Mouse (Mus musculus): ENCODE data around the gene Creb3l1.

Creb3l1 gene

GRCm38 (mm10) chr2:92030554-92030953, 6.3 kb upstream of the Creb3l1 start:
- DNase-seq, result no peak

- DNase-seq, result no peak
These were observed 5.3 kb upstream of the Creb3l1 start for GRCm38 (mm10) chr2:92029387-92030133.

GRCm38 (mm10) chr2:92027811-92028590, 3.7 kb upstream of the Creb3l1 start:
- no peak for DNase-seq

- DNase-seq, result no peak
These were observed 1.7 kb upstream of the Creb3l1 start for GRCm38 (mm10) chr2:92025966-92026365.

- no peak for DNase-seq
These were observed 900 bp upstream of the Creb3l1 start for GRCm38 (mm10) chr2:92025202-92025601.

GRCm38 (mm10) chr2:92023362-92024273, 684 bp downstream of the Creb3l1 start:
- no peak for DNase-seq

- DNase-seq, result no peak
These were observed 3.5 kb downstream of the Creb3l1 start for GRCm38 (mm10) chr2:92020676-92021265.

- no peak for DNase-seq
These were observed 6.9 kb downstream of the Creb3l1 start for GRCm38 (mm10) chr2:92017440-92017839.

GRCm38 (mm10) chr2:92016981-92017380, 7.3 kb downstream of the Creb3l1 start:
- DNase-seq, result no peak

- no peak for DNase-seq
These were observed 9.4 kb downstream of the Creb3l1 start for GRCm38 (mm10) chr2:92014891-92015290.

- DNase-seq, result no peak
These were observed 10.1 kb downstream of the Creb3l1 start for GRCm38 (mm10) chr2:92014248-92014647.

- no peak for DNase-seq
These were observed 11.4 kb downstream of the Creb3l1 start for GRCm38 (mm10) chr2:92012768-92013445.

- no peak for DNase-seq
These were observed 12.6 kb downstream of the Creb3l1 start for GRCm38 (mm10) chr2:92011424-92012353.

- no peak for DNase-seq
These were observed 15.5 kb downstream of the Creb3l1 start for GRCm38 (mm10) chr2:92008623-92009404.

- DNase-seq, result peak; percentile 97
These were observed 16.2 kb downstream of the Creb3l1 start for GRCm38 (mm10) chr2:92007933-92008622.

GRCm38 (mm10) chr2:92006983-92007921, 17.1 kb downstream of the Creb3l1 start:
- peak; percentile 64 for DNase-seq

- DNase-seq, result peak; percentile 23
These were observed 17.8 kb downstream of the Creb3l1 start for GRCm38 (mm10) chr2:92006491-92006890.

GRCm38 (mm10) chr2:92004617-92005016, 19.7 kb downstream of the Creb3l1 start:
- no peak for DNase-seq
